Mouse (Mus musculus): Measurements from ENCODE around the gene Wipf1.

Wipf1 gene

GRCm38 (mm10) chr2:73470146-73470630 is 59.3 kb downstream of the Wipf1 start:
- DNase-seq (ENCODE audit: low spot score in 2 of 2), result no peak

- no peak for DNase-seq (ENCODE audit: low spot score in 2 of 2)
These were observed 60.0 kb downstream of the Wipf1 start for GRCm38 (mm10) chr2:73469552-73469951.

DNA sequence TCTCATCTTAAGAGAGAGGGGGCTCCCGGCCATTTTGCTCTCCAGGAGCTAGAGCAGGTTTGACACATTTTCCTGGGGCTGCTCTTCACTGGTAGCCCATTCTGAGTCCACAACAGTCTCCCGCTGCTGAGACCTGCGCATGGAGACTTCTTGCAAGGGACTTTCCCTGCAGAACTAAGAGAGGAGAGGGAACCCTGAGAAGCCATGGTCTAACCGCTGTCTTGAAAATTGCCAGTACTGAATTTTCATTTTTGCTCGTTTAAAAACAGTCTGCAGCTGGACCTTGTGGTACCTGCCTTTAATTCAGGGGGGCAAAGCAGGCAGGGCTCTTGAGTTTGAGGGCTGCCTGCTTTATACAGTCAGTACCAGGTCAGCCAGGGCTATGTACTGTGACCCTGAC is 60.5 kb downstream of the Wipf1 start:
- no peak for DNase-seq (ENCODE audit: low spot score in 2 of 2)

DNA sequence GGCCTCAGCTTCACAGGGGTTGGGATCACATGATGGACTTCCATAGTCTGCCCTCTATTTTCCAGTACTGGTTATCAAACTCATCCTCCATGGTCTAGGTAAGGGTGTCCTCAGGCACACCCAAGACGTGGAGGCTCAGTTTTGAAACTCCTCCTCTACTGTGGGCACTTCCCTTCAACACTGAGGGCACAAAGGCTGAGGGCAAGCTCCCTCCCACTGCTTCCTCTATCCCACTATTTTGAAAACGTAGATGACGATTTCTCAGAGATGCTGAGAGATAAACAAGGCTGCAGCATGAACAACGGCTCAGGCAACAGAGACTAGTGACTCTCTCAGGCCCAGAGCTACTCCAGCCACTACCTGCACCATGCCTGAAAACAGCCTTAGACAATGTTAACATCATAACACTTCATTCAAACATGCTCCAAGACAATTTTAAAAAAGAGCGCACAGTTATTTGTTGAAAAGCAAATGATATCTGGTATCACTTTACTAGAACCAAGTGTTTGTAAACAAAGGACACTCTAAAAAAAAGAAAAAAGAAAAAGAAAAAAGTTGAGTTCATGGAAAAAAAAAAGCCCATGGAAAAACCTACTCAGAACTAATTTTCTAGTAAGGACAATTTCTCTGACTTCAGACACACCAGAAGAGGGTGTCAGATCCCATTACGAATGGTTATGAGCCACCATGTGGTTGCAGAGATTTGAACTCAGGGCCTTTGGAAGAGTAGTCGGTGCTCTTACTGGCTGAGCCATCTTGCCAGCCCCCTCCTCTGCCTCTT is 62.3 kb downstream of the Wipf1 start:
- DNase-seq (ENCODE audit: low spot score in 2 of 2), result no peak

DNA sequence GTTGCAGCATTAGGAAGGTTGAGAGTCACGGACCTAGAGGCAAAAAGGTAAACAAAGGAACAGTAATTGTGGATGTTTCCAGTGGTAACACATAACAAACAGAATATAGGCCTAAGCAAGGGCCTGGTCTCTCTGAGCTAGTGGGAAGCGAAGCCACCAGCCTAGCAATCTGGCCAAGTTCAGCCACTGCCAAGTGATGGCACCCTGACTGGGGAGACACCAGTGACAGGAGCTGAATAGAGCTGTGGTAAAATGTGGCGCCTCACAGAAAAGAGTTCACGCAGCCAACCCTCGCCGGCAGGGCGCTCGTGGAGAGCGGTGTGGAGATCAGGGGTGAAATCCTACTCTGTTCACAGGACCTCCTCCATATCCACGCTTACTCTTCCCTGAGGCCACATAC is 63.1 kb downstream of the Wipf1 start:
- no peak for DNase-seq (ENCODE audit: low spot score in 2 of 2)

- DNase-seq (ENCODE audit: low spot score in 2 of 2), result no peak
These were observed 65.9 kb downstream of the Wipf1 start for GRCm38 (mm10) chr2:73463431-73464194.

- DNase-seq (ENCODE audit: low spot score in 2 of 2), result no peak
These were observed 66.7 kb downstream of the Wipf1 start for GRCm38 (mm10) chr2:73462757-73463339.

DNA sequence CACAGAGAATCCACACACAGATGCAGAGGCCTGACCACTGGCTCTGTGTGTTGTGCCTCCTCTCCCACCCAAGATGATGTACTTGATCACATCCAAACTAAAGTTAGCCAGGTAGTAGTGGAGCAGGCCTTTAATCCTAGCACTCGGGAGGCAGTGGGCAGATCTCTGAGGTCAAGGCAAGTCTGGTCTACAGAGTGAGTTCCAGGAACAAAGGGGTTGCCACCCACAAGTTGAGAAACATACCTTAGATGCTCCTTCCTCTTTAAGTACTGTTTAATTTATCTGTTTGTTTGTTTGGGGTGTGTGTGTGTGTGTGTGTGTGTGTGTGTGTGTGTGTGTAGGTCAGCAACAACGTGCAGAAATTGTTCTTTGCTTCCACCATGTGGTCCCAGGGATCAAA is 67.3 kb downstream of the Wipf1 start:
- DNase-seq (ENCODE audit: low spot score in 2 of 2), result no peak

GRCm38 (mm10) chr2:73460168-73460567 is 69.4 kb downstream of the Wipf1 start:
- no peak for DNase-seq (ENCODE audit: low spot score in 2 of 2)

DNA sequence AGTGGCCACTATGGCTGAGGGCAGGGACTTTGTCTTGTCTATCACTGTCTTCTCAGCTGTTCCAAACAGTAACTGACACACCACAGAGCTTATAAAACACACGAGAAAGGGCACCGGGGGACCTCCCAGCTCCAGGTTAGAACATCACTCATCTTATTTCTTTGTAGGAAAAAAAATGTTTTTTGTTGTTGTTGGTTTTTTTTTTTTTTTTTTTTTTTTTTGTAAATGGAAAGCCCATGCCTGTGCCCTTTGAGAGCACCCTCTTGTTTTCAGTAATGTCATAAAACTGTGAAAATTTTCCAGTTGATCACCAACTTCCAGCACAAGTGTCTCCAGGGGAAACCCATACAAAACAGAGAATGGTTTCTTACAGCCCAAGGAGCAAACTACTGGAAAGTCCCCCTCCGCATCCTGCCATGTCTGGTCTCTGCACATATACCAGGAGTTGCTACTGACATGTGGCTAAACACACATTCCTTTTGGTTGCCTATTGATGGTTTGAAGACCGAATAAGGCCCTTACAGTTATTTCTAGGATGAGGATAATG is 69.9 kb downstream of the Wipf1 start:
- no peak for DNase-seq (ENCODE audit: low spot score in 2 of 2)

DNA sequence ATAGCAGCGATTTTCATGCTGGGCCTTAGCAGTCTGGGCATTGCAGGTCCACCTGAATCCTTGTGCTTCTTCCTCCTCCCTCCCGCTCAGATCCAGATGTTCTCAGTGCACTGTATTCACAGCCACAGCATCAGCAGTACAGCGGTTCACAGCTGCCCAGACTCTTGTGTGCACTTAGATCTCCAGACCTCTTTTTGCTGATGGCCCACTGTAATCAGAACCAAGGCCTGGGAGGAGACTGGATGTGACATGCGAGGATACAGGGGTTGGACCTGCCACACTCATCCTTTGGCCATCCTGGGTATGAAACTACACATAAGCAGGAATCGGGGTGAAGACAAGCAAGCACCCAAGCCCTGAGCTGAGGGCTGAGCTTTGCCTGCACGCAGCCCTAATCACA is 72.6 kb downstream of the Wipf1 start:
- DNase-seq (ENCODE audit: low spot score in 2 of 2), result no peak

GRCm38 (mm10) chr2:73456154-73456553 is 73.4 kb downstream of the Wipf1 start:
- no peak for DNase-seq (ENCODE audit: low spot score in 2 of 2)

GRCm38 (mm10) chr2:73455541-73455940 is 74.0 kb downstream of the Wipf1 start:
- DNase-seq (ENCODE audit: low spot score in 2 of 2), result no peak

- DNase-seq (ENCODE audit: low spot score in 2 of 2), result no peak
These were observed 74.9 kb downstream of the Wipf1 start for GRCm38 (mm10) chr2:73454682-73455081.

DNA sequence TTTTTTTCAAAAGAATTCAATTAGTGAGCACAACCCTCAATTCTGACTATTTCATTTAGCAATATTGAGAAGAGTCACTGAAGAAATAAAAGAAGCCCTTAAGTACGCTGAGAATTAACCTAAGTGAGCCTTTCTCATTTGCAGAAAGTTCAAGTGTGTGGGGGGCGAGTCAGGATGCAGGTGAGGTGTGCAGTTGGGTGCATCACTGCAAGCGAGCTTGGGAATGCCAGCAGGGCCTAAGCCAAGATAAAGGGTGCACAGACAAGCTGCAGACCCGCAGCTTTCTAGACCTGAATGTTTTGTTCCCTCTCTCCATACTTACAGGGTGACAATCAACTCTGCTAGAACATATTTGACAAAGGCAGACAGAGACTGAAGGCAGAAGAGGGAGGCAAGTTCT is 75.3 kb downstream of the Wipf1 start:
- DNase-seq (ENCODE audit: low spot score in 2 of 2), result no peak

- DNase-seq (ENCODE audit: low spot score in 2 of 2), result no peak
These were observed 75.8 kb downstream of the Wipf1 start for GRCm38 (mm10) chr2:73453717-73454116.

DNA sequence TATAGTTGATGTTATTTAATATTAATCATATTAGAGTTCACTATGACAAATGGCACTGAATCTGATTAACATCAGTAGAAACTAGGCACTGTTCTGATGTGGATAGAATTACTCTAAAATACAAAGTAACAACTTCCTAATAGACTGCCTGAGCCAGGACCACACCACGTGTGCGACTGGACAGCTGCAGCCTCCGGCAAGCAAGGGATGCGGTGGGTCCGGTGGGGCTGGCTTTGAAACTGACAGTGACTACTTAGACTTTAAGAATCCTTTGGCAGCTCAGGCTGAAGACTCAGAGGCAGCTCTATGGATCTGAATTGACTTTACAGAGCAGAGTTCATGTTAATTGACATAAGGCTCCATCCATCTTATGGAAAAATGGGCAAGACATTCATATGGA is 76.4 kb downstream of the Wipf1 start:
- no peak for DNase-seq (ENCODE audit: low spot score in 2 of 2)

DNA sequence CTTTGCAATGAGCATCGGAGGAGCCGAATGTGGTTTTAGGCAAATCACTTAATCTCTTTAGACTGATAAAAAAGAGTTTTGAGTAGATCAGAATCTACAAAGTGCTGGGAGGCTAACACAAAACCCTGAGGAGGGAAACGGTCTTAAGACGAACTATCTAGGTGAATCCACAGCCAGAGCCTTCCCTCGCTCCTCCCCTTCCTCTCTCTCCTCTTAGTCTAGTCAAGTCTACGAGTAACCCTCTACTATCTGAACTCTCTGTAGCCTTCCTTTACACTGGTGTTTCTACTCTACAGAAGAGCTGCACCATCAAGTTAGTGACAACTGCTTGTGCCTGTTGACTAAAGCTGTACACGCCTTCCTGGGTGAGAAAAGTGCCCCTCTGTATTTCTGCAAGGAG is 77.0 kb downstream of the Wipf1 start:
- no peak for DNase-seq (ENCODE audit: low spot score in 2 of 2)

DNA sequence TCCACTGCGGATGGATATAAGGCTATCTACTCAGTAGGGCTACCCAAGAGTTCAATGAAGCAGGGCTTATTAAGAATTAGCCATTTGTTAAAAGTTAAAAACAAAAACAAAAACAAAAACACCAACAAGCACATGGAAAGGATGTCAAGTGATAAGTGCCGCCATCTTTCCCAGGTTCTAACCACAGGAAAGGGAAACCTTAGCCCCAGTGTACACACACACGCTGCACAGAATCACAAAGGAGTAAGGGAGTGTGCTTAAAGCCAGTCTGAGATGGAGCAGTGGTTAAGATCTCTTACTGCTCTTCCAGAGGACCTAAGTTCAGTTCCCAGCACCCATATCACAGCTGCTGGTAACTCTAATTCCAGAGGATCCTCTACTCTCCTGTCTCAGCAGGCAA is 78.0 kb downstream of the Wipf1 start:
- no peak for DNase-seq (ENCODE audit: low spot score in 2 of 2)

GRCm38 (mm10) chr2:73450172-73450715 is 79.3 kb downstream of the Wipf1 start:
- DNase-seq (ENCODE audit: low spot score in 2 of 2), result no peak

- no peak for DNase-seq (ENCODE audit: low spot score in 2 of 2)
These were observed 85.5 kb downstream of the Wipf1 start for GRCm38 (mm10) chr2:73443985-73444384.

- DNase-seq (ENCODE audit: low spot score in 2 of 2), result no peak
These were observed 87.5 kb downstream of the Wipf1 start for GRCm38 (mm10) chr2:73442015-73442414.
